Mouse (Mus musculus) forebrain, embryonic 12.5 days (tissue): ENCODE results near the gene Cnot11. TPM values are rescaled to one million over a fixed set of nuclear protein-coding genes. Genes with fewer than 3 reads are reported as not detected.
"Not testable (repeated sequence)": the region's sequence is repeated elsewhere in the genome, so short reads cannot be mapped to it uniquely, and the experiment has no call there.

ENCODE experiments used
- ATAC-seq: fragments of 200-750 bp; cut with Nextera tagmentation; 2 replicates; pipeline ENCODE4 v1.8.0; 2017; ENCODE audit warnings: moderate TSS enrichment; ENCODE audit not compliant: low FRiP score
- H3K27ac ChIP-seq: fragments of 300-500 bp; sonication (generic); 2 replicates; pipeline ENCODE4 v1.5.1; 2016; ENCODE audit warnings: mild to moderate bottlenecking
- H3K27me3 ChIP-seq: fragments of 300-500 bp; sonication (generic); 2 replicates; pipeline ENCODE4 v1.6.1; 2016; ENCODE audit warnings: mild to moderate bottlenecking
- H3K36me3 ChIP-seq: fragments of 300-500 bp; sonication (generic); replicated peaks from 2 replicates; pipeline ENCODE4 v1.6.1; 2016; ENCODE audit warnings: mild to moderate bottlenecking
- H3K4me1 ChIP-seq: fragments of 300-500 bp; sonication (generic); 2 replicates; pipeline ENCODE4 v1.6.1; 2016
- H3K4me2 ChIP-seq: fragments of 300-500 bp; sonication (generic); 2 replicates; pipeline ENCODE4 v1.6.1; 2016; ENCODE audit warnings: mild to moderate bottlenecking, moderate library complexity
- H3K4me3 ChIP-seq: fragments of 300-500 bp; sonication (generic); replicated peaks from 2 replicates; pipeline ENCODE4 v1.5.1; 2016; ENCODE audit warnings: mild to moderate bottlenecking
- H3K9ac ChIP-seq: fragments of 300-500 bp; sonication (generic); 2 replicates; pipeline ENCODE4 v1.6.1; 2016; ENCODE audit warnings: mild to moderate bottlenecking
- H3K9me3 ChIP-seq: fragments of 300-500 bp; sonication (generic); 2 replicates; pipeline ENCODE4 v1.6.1; 2016
- WGBS: fragments of 180-500 bp; shearing (Covaris S2); methylation state at CpG from one replicate; pipeline ENCODE4 v1.1.7; 2016; 5-methylcytosine and 5-hydroxymethylcytosine counted together
- polyA plus RNA-seq: library from polyadenylated mRNA; unstranded; fragments of >200 nt; fragmentation: Nextera tagmentation; extraction: Ambion mirVana; gene quantifications from 2 replicates; pipeline ENCODE4 v1.2.1, GENCODE M21; 2016

The Cnot11 gene
- polyA plus RNA-seq, 1 experiment from 2014 or later, result 24.1 TPM

DNA sequence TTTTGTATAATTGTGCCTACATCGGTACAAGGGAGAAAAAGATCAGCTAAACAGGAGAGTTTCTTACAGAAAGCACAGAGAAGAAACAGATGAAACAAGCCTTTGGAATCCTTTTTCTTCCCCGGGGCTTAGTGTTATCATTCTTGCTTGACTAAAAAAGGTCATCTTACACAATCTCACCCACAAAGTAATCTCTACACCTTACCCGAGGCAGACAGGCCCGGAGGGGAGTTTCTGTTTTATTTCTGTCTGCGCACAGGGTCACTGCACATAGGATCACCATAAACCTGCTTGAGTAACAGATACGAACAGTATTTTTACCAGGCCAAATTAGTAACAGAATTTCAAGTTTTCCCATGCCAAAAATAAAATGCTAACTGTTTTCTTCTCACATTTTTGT, 36.9 kb downstream of the Cnot11 start:
- no peak overlapping the region for H3K4me2 ChIP-seq
- no peak for ATAC-seq
- 84% methylated on average over 6 of the region's 6 CpGs for WGBS
- H3K4me3 ChIP-seq, result no peak overlapping the region
- H3K9me3 ChIP-seq, result no peaks in the 10 kb centered on the region
- H3K27ac ChIP-seq, result no peak overlapping the region
- no peaks in the 10 kb centered on the region for H3K27me3 ChIP-seq
- H3K36me3 ChIP-seq, result peaks cover 7% of the 10 kb centered on the region; the same call in 1 of the 2 replicates
- H3K4me1 ChIP-seq, result peaks cover 11% of the 10 kb centered on the region
- no peak overlapping the region for H3K9ac ChIP-seq

DNA sequence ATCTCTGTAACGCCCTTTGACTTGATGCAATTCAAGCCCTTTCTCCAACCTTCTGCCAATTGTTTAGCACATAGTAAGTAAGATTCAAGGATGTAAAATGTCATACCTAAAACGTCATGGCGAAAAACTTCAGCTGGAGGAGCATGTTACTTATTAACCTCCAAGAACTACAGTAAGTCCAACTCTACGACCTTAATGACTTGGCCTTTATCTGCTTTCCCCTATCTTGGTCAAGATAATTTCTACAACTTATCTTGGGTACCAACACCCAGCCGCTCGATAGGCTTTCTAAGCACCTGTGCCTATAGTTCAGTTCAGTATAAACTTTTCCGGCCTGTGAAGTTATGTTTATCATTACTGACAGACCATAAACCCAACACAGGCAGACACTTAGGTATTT, 39.1 kb downstream of the Cnot11 start:
- peaks cover 14% of the 10 kb centered on the region for H3K4me1 ChIP-seq
- 90% methylated on average over 7 of the region's 7 CpGs for WGBS
- H3K9me3 ChIP-seq, result no peaks in the 10 kb centered on the region
- no peak overlapping the region for H3K27ac ChIP-seq
- no peak overlapping the region for H3K4me2 ChIP-seq
- ATAC-seq, result no peak
- H3K27me3 ChIP-seq, result no peaks in the 10 kb centered on the region
- H3K36me3 ChIP-seq, result peaks cover 7% of the 10 kb centered on the region; the same call in 1 of the 2 replicates
- no peak overlapping the region for H3K4me3 ChIP-seq
- no peak overlapping the region for H3K9ac ChIP-seq

DNA sequence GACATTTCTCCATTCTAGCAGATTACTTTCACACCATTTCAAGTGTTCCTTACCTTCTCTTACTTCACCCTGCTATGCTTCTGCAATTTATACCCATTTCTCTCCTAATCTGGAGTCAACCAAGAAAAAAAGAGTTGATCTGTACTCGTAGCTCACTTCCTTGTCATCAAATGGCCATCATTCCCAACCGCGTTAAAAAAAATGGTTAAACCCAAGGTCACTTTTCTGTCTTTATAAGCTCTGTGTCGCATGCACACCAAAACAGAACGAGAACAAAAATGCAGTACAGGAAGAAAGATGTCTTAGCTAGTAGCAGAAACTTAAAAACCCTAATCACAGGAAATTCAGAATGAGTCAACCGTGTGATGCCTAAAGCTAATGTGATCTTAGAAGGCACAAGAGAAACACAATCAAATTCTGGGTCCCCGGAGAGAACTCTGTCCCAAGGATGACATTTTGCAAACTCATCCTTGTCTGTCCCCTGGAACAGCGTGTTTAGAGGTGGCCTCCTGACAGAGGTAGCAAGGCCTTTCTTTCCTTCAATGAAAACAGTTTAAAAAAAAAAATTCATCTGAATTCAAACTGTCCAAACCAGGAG, 41.1 kb downstream of the Cnot11 start:
- Histone ChIP-seq H3K27ac (no peak overlapping the region), H3K36me3 (no peaks in the 10 kb centered on the region), H3K4me2 (peak overlapping the region; percentile 71), H3K9ac (peak overlapping the region; percentile 93), H3K4me1 (peaks cover 14% of the 10 kb centered on the region), H3K9me3 (no peaks in the 10 kb centered on the region), H3K27me3 (no peaks in the 10 kb centered on the region), H3K4me3 (peak overlapping the region; percentile 95)
- ATAC-seq, result no peak
- 23% methylated on average over 8 of the region's 8 CpGs for WGBS

DNA sequence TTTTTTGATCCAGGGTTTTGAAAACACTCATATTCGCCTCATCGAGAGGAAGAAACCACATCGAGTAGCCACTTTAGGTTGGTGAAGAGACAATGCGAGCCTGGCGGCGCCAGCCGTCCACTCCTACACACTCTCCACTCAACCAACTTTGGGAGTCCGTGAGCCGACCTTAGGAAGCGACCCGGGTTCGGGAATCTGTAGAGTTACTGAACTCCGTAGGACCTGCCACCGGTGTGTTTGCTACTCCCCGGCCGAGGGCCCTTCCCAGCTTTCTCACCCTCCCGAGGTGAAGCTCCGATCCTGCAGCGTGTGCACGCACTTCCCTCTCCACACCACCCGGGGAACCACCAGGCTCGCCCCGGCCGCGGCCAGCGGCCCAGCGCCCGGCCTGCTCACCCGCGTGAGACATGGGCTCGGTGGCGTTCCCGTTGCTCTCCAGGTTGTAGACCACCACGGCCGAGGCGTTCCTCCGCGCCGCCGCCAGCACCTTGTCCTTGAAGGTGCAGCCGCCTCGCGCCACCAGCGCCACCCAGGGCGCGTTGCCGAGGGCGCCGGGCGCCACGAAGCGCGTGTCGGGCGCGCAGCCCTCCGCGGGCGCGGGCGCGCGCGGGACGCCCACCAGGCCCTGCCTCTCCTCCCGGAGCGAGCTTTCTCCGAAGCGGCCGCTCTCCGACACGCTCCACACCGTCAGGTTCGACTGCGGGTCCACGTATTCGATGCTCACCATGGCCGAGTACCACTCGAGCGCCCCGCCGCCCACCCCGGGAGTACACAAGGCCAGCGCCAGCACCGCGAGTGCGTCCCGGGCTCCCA, 41.8 kb downstream of the Cnot11 start:
- WGBS, result under 1% methylated on average over 77 of the region's 88 CpGs
- Histone ChIP-seq H3K36me3 (no peaks in the 10 kb centered on the region), H3K9me3 (no peaks in the 10 kb centered on the region), H3K4me3 (peak overlapping the region; percentile 95), H3K4me1 (peaks cover 14% of the 10 kb centered on the region), H3K9ac (peak overlapping the region; percentile 93), H3K27me3 (no peaks in the 10 kb centered on the region), H3K4me2 (peak overlapping the region; percentile 71), H3K27ac (peak overlapping the region; percentile 98)
- ATAC-seq, result peak; percentile 86

DNA sequence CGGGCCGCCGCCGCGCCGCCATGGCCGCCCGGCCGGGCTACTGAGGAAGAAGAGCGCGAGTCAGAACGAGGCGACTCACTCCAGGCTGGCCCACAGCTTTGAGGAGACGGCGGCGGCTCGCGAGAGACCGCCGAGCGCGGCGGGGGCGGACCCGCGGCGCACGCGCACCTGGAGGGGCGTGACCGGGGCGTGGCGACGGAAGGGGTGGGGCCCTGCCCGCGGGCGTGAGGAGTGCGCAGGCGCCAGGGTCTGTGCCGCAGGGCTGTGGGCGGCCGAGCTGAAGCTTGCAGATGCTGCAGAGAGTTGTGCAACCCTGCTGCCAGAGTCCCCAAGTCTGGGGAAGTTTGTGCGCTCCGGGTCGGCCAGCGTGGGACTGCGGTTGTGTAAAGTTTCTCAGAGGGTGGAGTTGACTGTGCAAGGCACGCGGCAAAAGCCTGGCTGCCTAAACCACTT, 42.5 kb downstream of the Cnot11 start, which contains the start of gene Rnf149:
Rnf149 (minus strand) TSS at position 153 of the 453 bp plus-strand sequence.
- WGBS, result under 1% methylated on average over 49 of the region's 49 CpGs
- peak within 1 kb of the TSS; percentile 93 for H3K9ac ChIP-seq
- H3K27me3 ChIP-seq, result no peaks in the 10 kb centered on the region

DNA sequence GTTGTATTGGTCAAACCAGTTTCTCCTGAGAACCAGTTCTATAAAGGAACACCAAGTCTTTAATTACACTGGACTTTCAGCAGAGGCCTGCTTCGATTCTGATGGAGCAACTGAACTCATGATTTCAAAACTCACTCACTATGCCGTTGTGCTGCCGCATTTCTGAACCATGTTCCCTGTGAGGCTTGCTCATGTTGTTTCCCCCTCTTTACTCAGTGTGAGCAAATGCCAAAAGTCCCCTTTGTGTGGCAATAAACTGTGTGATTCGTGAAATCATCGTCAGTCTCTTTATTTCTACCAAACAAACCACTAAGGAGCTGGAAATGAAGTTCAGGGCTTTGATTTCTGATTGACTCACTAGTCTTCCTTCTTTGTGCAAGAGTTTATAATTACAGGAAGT, 43.7 kb downstream of the Cnot11 start:
- Histone ChIP-seq H3K36me3 (no peaks in the 10 kb centered on the region), H3K4me3 (no peak overlapping the region), H3K27me3 (no peaks in the 10 kb centered on the region), H3K9ac (no peak overlapping the region), H3K9me3 (no peaks in the 10 kb centered on the region), H3K27ac (no peak overlapping the region), H3K4me1 (peaks cover 14% of the 10 kb centered on the region), H3K4me2 (no peak overlapping the region)
- ATAC-seq, result no peak
- 86% methylated on average over 5 of the region's 5 CpGs for WGBS

More for the DNA sequence above, 42.5 kb downstream of the Cnot11 start, which contains the start of gene Rnf149:
- Histone ChIP-seq H3K27ac (peak within 1 kb of the TSS; percentile 98), H3K4me1 (peaks cover 14% of the 10 kb centered on the region), H3K4me3 (peak within 1 kb of the TSS; percentile 95), H3K4me2 (peak within 1 kb of the TSS; percentile 71), H3K36me3 (no peaks in the 10 kb centered on the region), H3K9me3 (no peaks in the 10 kb centered on the region)
- ATAC-seq, result peak; percentile 98

DNA sequence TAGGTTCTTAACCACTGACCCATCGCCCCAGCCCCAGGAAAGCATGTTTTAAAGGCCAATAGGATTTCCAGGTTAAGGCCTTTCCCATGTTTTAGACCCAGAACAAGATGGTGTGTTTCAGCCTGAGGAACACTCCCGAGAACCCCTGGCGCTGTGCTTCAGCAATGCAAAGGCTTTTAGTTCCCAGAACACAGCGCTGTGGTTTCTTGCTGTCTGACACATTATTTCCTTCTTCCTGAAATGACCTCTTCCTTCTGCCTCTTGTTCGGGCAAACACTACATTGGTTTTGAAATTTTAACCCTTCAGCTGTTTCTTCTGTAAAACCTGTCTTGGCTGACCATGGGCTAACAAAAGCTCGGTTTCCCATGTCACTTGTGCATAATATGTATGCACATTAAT, 44.3 kb downstream of the Cnot11 start:
- H3K27ac ChIP-seq, result no peak overlapping the region
- WGBS, result 80% methylated on average over 6 of the region's 6 CpGs
- no peak overlapping the region for H3K4me3 ChIP-seq
- no peaks in the 10 kb centered on the region for H3K36me3 ChIP-seq
- no peak overlapping the region for H3K4me2 ChIP-seq
- H3K9me3 ChIP-seq, result no peaks in the 10 kb centered on the region
- no peak overlapping the region for H3K9ac ChIP-seq
- ATAC-seq, result no peak
- H3K27me3 ChIP-seq, result no peaks in the 10 kb centered on the region
- H3K4me1 ChIP-seq, result peaks cover 14% of the 10 kb centered on the region

DNA sequence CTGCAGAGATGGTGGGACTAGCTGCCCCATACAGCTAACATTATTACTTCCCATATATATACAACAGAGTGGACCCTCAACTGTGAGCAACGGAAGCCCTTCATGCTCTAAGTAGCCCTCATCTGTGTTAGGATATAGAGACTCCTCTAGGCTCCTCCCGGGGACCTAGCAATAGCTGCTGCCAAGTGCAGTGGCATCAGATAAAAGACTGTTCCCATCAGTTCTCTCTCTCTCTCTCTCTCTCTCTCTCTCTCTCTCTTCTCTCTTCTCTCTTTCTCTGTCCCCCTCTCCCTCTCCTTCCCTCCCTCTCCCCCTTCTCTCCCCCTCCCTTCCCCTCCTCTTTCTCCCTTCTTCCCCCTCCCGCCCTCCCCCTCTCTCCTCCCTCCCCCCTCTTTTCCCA, 46.4 kb downstream of the Cnot11 start:
- peaks cover 3% of the 10 kb centered on the region; the same call in 1 of the 2 replicates for H3K4me1 ChIP-seq
- ATAC-seq, result no peak
- WGBS, result 73% methylated on average over 2 of the region's 3 CpGs
- H3K9me3 ChIP-seq, result no peaks in the 10 kb centered on the region
- no peak overlapping the region for H3K4me3 ChIP-seq
- H3K27ac ChIP-seq, result no peak overlapping the region
- H3K27me3 ChIP-seq, result no peaks in the 10 kb centered on the region
- H3K4me2 ChIP-seq, result no peak overlapping the region
- no peak overlapping the region for H3K9ac ChIP-seq
- H3K36me3 ChIP-seq, result no peaks in the 10 kb centered on the region

DNA sequence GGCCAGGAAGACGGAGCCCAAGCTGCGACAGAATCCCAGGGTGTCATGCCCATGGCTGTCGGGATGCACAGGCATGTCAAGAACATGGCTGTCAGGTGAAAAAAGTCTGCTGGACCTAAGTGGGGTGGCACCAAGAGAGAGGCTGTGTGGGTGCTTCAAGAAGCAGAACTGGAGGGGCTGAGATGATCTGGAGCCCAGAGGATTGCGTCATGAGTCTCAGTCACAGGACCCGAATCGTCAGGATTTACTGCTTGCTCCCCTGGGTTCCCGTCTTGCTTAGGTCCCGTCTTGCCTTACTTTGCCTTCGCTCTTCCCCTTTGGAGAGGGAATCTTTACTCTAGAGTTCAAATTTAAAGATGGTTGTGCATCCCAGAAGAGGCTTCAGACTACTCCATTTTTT, 48.4 kb downstream of the Cnot11 start:
- WGBS, result 92% methylated on average over 9 of the region's 9 CpGs
- ATAC-seq, result no peak
- Histone ChIP-seq H3K36me3 (no peaks in the 10 kb centered on the region), H3K4me1 (no peaks in the 10 kb centered on the region), H3K4me3 (no peak overlapping the region), H3K9me3 (no peaks in the 10 kb centered on the region), H3K4me2 (no peak overlapping the region), H3K9ac (no peak overlapping the region), H3K27ac (no peak overlapping the region), H3K27me3 (no peaks in the 10 kb centered on the region)

DNA sequence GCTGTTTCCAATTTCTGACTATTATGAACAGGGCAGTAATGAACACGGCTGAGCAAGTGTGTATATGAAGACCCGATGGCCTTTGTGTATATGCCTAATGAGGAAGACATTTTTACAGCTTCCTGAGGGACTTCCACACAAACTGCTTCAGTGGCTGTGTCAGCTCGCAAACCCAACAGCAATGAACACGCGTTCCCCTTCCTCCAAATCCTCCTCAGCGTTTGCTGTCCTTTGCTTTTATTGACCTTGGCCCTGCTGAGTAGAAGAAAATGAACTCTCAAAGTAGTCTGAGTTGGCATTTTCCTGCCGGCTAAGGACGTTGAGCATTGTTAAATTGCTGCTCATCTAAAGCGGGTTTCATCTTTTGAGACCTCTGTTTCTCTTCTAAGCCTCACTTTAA, 50.6 kb downstream of the Cnot11 start:
- Histone ChIP-seq H3K4me3 (no peak overlapping the region), H3K27me3 (no peaks in the 10 kb centered on the region), H3K4me2 (no peak overlapping the region), H3K4me1 (no peaks in the 10 kb centered on the region), H3K9ac (no peak overlapping the region), H3K36me3 (no peaks in the 10 kb centered on the region), H3K9me3 (no peaks in the 10 kb centered on the region), H3K27ac (no peak overlapping the region)
- no peak for ATAC-seq
- WGBS, result 92% methylated on average over 9 of the region's 9 CpGs

DNA sequence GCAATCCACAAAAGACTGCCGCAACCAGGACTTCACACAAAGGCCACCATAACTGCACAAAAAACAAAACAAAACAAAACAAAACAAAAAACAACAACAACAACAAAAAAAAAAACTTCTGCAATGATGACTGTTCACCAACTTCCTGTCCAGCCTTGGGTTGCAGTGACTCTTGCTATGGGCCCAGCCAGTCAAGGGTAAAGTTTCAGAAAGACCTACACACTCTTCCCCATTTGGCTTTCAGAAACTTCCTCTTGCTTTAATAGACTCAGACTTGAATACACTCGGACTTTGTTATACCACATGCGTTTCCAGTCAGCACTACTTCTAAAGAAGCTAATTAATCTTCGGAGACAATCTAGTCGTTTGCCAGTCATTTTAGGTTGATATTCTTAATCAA, 55.4 kb downstream of the Cnot11 start:
- no peaks in the 10 kb centered on the region for H3K4me1 ChIP-seq
- WGBS, result 80% methylated on average over 5 of the region's 5 CpGs
- H3K9me3 ChIP-seq, result no peaks in the 10 kb centered on the region
- H3K36me3 ChIP-seq, result no peaks in the 10 kb centered on the region
- H3K4me2 ChIP-seq, result no peak overlapping the region
- H3K27ac ChIP-seq, result no peak overlapping the region
- ATAC-seq, result no peak
- H3K9ac ChIP-seq, result no peak overlapping the region
- H3K27me3 ChIP-seq, result no peaks in the 10 kb centered on the region
- no peak overlapping the region for H3K4me3 ChIP-seq

DNA sequence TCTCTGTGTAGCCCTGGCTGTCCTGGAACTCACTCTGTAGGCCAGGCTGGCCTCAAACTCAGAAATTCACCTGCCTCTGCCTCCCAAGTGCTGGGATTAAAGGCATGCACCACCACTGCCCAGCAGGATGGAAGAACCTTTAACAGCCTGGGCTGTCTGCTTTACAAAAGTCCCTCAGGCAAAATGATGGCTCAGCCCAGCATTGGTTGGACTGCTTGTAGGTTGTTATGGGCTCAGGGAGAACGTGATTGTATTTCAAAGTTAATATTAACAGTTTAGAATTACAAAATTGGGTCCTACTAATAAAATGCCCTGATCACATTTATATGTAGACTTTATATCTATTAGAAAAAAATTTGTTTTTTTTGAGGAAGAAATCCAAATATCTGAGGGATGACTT, 56.8 kb downstream of the Cnot11 start:
- not testable (repeated sequence) for H3K27ac ChIP-seq, H3K9me3 ChIP-seq, H3K9ac ChIP-seq, ATAC-seq, H3K4me2 ChIP-seq, H3K27me3 ChIP-seq, H3K4me1 ChIP-seq, H3K4me3 ChIP-seq, H3K36me3 ChIP-seq
- WGBS, result 74% methylated on average over 1 of the region's 1 CpGs

DNA sequence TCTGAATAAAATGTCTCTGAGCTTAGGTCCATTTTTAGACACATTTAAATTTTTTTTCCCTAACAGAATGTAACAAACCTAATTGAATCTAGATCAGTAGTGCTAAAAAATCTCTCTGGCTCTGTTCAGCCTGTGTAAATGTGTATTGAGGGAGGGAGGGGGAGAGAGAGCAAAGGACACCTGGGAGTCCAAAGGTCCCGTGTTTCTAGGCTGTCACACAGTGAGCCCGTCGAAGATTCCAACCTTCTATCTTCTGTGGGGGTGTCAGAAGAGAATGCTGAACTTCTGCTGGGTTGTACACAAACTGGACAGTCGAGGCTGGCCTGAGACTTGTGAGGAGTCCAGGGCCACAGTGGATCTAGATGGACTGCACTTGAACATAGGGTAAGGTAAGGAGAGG, 57.3 kb downstream of the Cnot11 start:
- Histone ChIP-seq H3K9ac (no peak overlapping the region), H3K36me3 (no peaks in the 10 kb centered on the region), H3K27me3 (no peaks in the 10 kb centered on the region), H3K27ac (no peak overlapping the region), H3K4me1 (no peaks in the 10 kb centered on the region), H3K4me3 (no peak overlapping the region), H3K9me3 (no peaks in the 10 kb centered on the region), H3K4me2 (no peak overlapping the region)
- WGBS, result 78% methylated on average over 4 of the region's 4 CpGs
- no peak for ATAC-seq
